13 mouse cellular contexts compared by ENCODE assay signal in genomic region chr1:150806864-150807263, GRCm38 (mm10).
"Had no signal": no experiment of that assay in that cellular context is flagged by ENCODE, and none has a peak within 500 bp of the region (broad histone marks: within the 10 kb centered on the region; RNA-seq: fewer than 3 reads in every experiment).

No protein-coding gene starts in this region.

- H3K9ac ChIP-seq: kidney, embryonic 15.5 days; limb, embryonic 13.5 days; liver, embryonic 14.5 days; neural tube, embryonic 13.5 days had no signal

- H3K9me3 ChIP-seq: kidney, embryonic 15.5 days; limb, embryonic 13.5 days; neural tube, embryonic 13.5 days had no signal

- H3K4me1 ChIP-seq: limb, embryonic 13.5 days; neural tube, embryonic 13.5 days had no signal

- H3K36me3 ChIP-seq: neural tube, embryonic 13.5 days had no signal

- H3K4me3 ChIP-seq: kidney, embryonic 15.5 days; limb, embryonic 13.5 days; neural tube, embryonic 13.5 days had no signal

- H3K27me3 ChIP-seq: kidney, embryonic 15.5 days; limb, embryonic 13.5 days; neural tube, embryonic 13.5 days had no signal

- H3K4me2 ChIP-seq: kidney, embryonic 15.5 days; limb, embryonic 13.5 days; neural tube, embryonic 13.5 days had no signal

- H3K27ac ChIP-seq: kidney, embryonic 15.5 days; limb, embryonic 13.5 days; liver, embryonic 14.5 days; neural tube, embryonic 13.5 days had no signal

- DNase-seq: kidney, adult 2 months; kidney, postnatal 14 days; left cerebral cortex, postnatal 4 days; retina, postnatal 1 day; right cerebral cortex, postnatal 4 days; spleen, adult 18-20 months; thymus, adult 18-20 months; thymus, postnatal 14 days had no signal

- ATAC-seq: intestine, embryonic 16.5 days had no signal
